Mouse (Mus musculus) urinary bladder, postnatal 36 days (tissue): ENCODE data around the gene Olfr352.

ENCODE experiments used
- DNase-seq, 2 experiments: peaks; one replicate each; pipeline ENCODE4 v3.0.0; 2022; ENCODE audit warnings: low spot score in 2 of 2, mixed read lengths in 1 of 2

Gene Olfr352

GRCm38 (mm10) chr2:36868160-36868559 lies at the start of gene Olfr352:
Gene Olfr352 (plus strand): TSS chr2:36868460.
- no peak for DNase-seq

DNA sequence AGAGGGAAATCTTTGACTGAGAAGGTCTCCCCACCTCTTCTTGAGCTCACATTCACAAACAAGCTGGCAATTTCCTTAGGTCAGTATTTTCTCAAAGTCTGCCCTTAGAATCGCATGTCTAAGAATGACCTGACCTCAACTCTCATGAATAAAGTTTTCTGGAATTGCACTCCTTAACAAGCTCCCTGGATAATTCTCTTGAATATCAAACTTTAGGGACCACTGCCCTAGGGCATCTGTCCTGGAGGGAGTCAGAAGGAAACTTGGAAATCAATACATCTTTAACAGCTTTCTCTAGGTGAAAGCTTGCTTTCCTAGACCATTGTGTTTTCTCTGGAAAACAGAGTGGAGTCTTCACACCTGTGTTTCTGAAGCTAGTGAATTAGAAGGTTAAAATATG lies 22.2 kb upstream of the Olfr352 start, which contains the start of gene Olfr350:
Olfr350 (plus strand) TSS at position 301 of the 400 bp plus-strand sequence.
- DNase-seq, result no peak

DNA sequence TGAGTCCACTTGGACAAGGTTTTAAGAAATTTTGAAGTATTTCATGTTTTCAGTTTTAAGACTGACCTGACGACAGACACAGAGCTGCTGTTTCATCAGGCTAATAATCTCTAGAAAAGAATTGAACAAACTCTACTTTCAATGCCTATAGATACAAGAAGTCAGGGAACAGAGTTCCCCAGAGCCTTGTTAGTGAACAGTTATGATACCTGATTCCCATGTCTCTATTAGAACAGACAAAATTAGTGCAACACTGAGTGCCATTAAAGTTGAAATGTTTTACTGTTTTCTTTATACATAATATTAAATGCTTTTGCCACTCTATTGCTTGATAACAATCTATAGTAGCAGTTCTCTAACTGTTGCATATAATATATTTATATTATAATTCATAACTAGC lies 5.7 kb upstream of the Olfr352 start, which contains the start of gene Olfr351:
Olfr351 (minus strand) TSS at position 101 of the 400 bp plus-strand sequence.
- no peak for DNase-seq

GRCm38 (mm10) chr2:36892836-36893235 lies 24.6 kb downstream of the Olfr352 start, which contains the start of gene Olfr353:
Gene Olfr353 (minus strand): TSS chr2:36892936.
- no peak for DNase-seq

GRCm38 (mm10) chr2:36897114-36897513 lies 28.9 kb downstream of the Olfr352 start:
- no peak for DNase-seq

- DNase-seq, result no peak
Observed at GRCm38 (mm10) chr2:36905380-36905779, 37.1 kb downstream of the Olfr352 start, which contains the start of gene Olfr354. Gene Olfr354 (plus strand): TSS chr2:36905680.
